20 mouse cellular contexts compared by ENCODE assay signal in the genomic region with DNA sequence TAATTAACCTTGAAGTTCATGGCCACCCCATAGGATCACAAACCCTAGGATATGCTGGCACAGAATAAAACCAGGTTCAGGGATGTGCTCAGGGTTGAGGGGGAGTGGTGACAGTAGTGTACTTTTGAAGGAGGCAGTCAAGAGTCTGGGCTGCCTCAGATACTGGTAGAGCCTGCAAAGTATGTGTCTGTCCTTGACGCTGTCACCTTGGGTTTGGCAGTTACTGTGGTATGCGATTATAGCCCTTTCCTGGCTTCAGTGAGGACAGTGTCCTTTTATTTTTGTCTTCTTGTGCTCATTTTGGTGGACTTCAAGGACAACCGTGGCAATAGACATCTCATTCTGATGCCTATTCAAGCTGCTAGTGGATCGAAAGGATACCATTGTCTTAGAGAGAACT.
DNase-seq lines count a peak whose midpoint lies in the region; ATAC-seq and TF ChIP-seq lines count a peak whose summit lies in the region.
"Had no signal": no experiment of that assay in that cellular context is flagged by ENCODE, and none has a peak within 500 bp of the region (broad histone marks: within the 10 kb centered on the region; RNA-seq: fewer than 3 reads in every experiment).

No protein-coding gene starts in this region.

- 62% methylated on average over 4 of the region's 4 CpGs for WGBS in heart, embryonic 11.5 days (ENCODE audit: insufficient replicate concordance)
- WGBS in liver, embryonic 16.5 days (ENCODE audit: insufficient replicate concordance): 64% methylated on average over 4 of the region's 4 CpGs
- 85% methylated on average over 4 of the region's 4 CpGs for WGBS in liver, embryonic 11.5 days
- WGBS in heart, embryonic 15.5 days: 63% methylated on average over 4 of the region's 4 CpGs
- 90% methylated on average over 4 of the region's 4 CpGs for WGBS in lung, postnatal 0 days

- H3K4me2 ChIP-seq in heart, embryonic 11.5 days: no peak overlapping the region
- no peak overlapping the region for H3K4me2 ChIP-seq in liver, embryonic 16.5 days (ENCODE audit: low read depth, low read length)
- no peak overlapping the region for H3K4me2 ChIP-seq in liver, embryonic 11.5 days
- H3K4me2 ChIP-seq in heart, embryonic 15.5 days: no peak overlapping the region
- H3K4me2 ChIP-seq in lung, postnatal 0 days (replicated peaks; ENCODE audit: low read depth, low read length): no peak overlapping the region
- H3K4me2 ChIP-seq: forebrain, embryonic 15.5 days; hindbrain, embryonic 15.5 days; midbrain, embryonic 13.5 days had no signal

- peak; percentile 92 for DNase-seq in heart, adult 11 months
- no peak for DNase-seq in liver, embryonic 11.5 days (ENCODE audit: low spot score)
- DNase-seq in spleen, adult 18-20 months: no peak
- no peak for DNase-seq in lung, postnatal 0 days (ENCODE audit: low spot score)
- DNase-seq: cerebellum, adult 11-12 months; cerebellum, postnatal 10 days; kidney, adult 9 months; kidney, postnatal 36 days; layer of hippocampus, adult 9-11 months; lung, adult 2 months had no signal

- H3K4me3 ChIP-seq in heart, embryonic 11.5 days (ENCODE audit: low read depth, low read length): no peak overlapping the region
- no peak overlapping the region for H3K4me3 ChIP-seq in liver, embryonic 16.5 days (ENCODE audit: low read depth, low read length)
- no peak overlapping the region for H3K4me3 ChIP-seq in liver, embryonic 11.5 days (ENCODE audit: low read depth, low read length)
- no peak overlapping the region for H3K4me3 ChIP-seq in heart, embryonic 15.5 days
- H3K4me3 ChIP-seq in lung, postnatal 0 days (ENCODE audit: low read depth, low read length): no peak overlapping the region
- H3K4me3 ChIP-seq: embryonic facial prominence, embryonic 10.5 days; forebrain, embryonic 15.5 days; hindbrain, embryonic 15.5 days; left cerebral cortex, adult 2 months; megakaryocyte, embryonic 14.5 days; midbrain, embryonic 13.5 days had no signal

- no peak for ATAC-seq in heart, embryonic 11.5 days (replicated peaks; ENCODE audit: insufficient number of reproducible peaks, low FRiP score, low TSS enrichment)
- ATAC-seq in liver, embryonic 16.5 days (ENCODE audit: low read depth): no peak
- no peak for ATAC-seq in liver, embryonic 11.5 days (replicated peaks; ENCODE audit: low FRiP score)
- ATAC-seq in heart, embryonic 15.5 days (replicated peaks; ENCODE audit: insufficient number of reproducible peaks, insufficient read depth, low FRiP score, low read depth): peak; percentile 81
- no peak for ATAC-seq in lung, postnatal 0 days
- ATAC-seq: CD4-positive, CD25-positive, alpha-beta regulatory T cell, adult 4 months; forebrain, embryonic 15.5 days; midbrain, embryonic 13.5 days had no signal

- no peak overlapping the region for H3K9ac ChIP-seq in heart, embryonic 11.5 days (ENCODE audit: low read depth, low read length)
- no peak overlapping the region for H3K9ac ChIP-seq in liver, embryonic 16.5 days (ENCODE audit: low read depth, low read length)
- H3K9ac ChIP-seq in liver, embryonic 11.5 days (ENCODE audit: low read depth, low read length): no peak overlapping the region
- no peak overlapping the region for H3K9ac ChIP-seq in heart, embryonic 15.5 days
- H3K9ac ChIP-seq in lung, postnatal 0 days (replicated peaks; ENCODE audit: low read depth): no peak overlapping the region
- H3K9ac ChIP-seq: forebrain, embryonic 15.5 days; hindbrain, embryonic 15.5 days; midbrain, embryonic 13.5 days had no signal

- no peak for TF ChIP-seq CTCF in lung, postnatal 0 days (IDR thresholded peaks at IDR 0.05)

- no peak overlapping the region for H3K27ac ChIP-seq in heart, embryonic 11.5 days (ENCODE audit: low read depth, low read length)
- peak overlapping the region; percentile 33; the same call in 1 of the 2 replicates for H3K27ac ChIP-seq in liver, embryonic 16.5 days (ENCODE audit: low read length)
- H3K27ac ChIP-seq in liver, embryonic 11.5 days (ENCODE audit: low read depth, low read length): no peak overlapping the region
- H3K27ac ChIP-seq in heart, embryonic 15.5 days: peak overlapping the region; percentile 35
- H3K27ac ChIP-seq in lung, postnatal 0 days (ENCODE audit: low read length): no peak overlapping the region
- H3K27ac ChIP-seq: embryonic facial prominence, embryonic 10.5 days; forebrain, embryonic 15.5 days; hindbrain, embryonic 15.5 days; left cerebral cortex, adult 2 months; midbrain, embryonic 13.5 days had no signal

- no peak for TF ChIP-seq EP300 in lung, postnatal 0 days (IDR thresholded peaks at IDR 0.05)

- H3K27me3 ChIP-seq in heart, embryonic 11.5 days (ENCODE audit: control insufficient read depth, insufficient read depth, low read length): no peaks in the 10 kb centered on the region
- no peaks in the 10 kb centered on the region for H3K27me3 ChIP-seq in liver, embryonic 16.5 days (ENCODE audit: control insufficient read depth, insufficient read depth, low read depth, low read length)
- H3K27me3 ChIP-seq in liver, embryonic 11.5 days (replicated peaks; ENCODE audit: control insufficient read depth, insufficient read depth, low read length): no peaks in the 10 kb centered on the region
- H3K27me3 ChIP-seq in heart, embryonic 15.5 days: no peaks in the 10 kb centered on the region
- H3K27me3 ChIP-seq in lung, postnatal 0 days (replicated peaks; ENCODE audit: insufficient read depth, low read length): no peaks in the 10 kb centered on the region
- H3K27me3 ChIP-seq: forebrain, embryonic 15.5 days; hindbrain, embryonic 15.5 days; megakaryocyte, embryonic 14.5 days; midbrain, embryonic 13.5 days had no signal

- H3K36me3 ChIP-seq in heart, embryonic 11.5 days (ENCODE audit: control insufficient read depth, insufficient read depth, low read length): no peaks in the 10 kb centered on the region
- H3K36me3 ChIP-seq in liver, embryonic 16.5 days (ENCODE audit: control insufficient read depth, insufficient read depth): no peaks in the 10 kb centered on the region
- H3K36me3 ChIP-seq in liver, embryonic 11.5 days (ENCODE audit: control insufficient read depth, insufficient read depth, low read length): no peaks in the 10 kb centered on the region
- no peaks in the 10 kb centered on the region for H3K36me3 ChIP-seq in heart, embryonic 15.5 days
- H3K36me3 ChIP-seq in lung, postnatal 0 days (ENCODE audit: insufficient read depth, low read length): no peaks in the 10 kb centered on the region
- H3K36me3 ChIP-seq: embryonic facial prominence, embryonic 10.5 days; forebrain, embryonic 15.5 days; hindbrain, embryonic 15.5 days; midbrain, embryonic 13.5 days had no signal

- no peaks in the 10 kb centered on the region for H3K9me3 ChIP-seq in heart, embryonic 11.5 days (replicated peaks; ENCODE audit: control insufficient read depth, low read length)
- H3K9me3 ChIP-seq in liver, embryonic 16.5 days (replicated peaks; ENCODE audit: control insufficient read depth, low read length): no peaks in the 10 kb centered on the region
- no peaks in the 10 kb centered on the region for H3K9me3 ChIP-seq in liver, embryonic 11.5 days (ENCODE audit: control insufficient read depth, low read length)
- H3K9me3 ChIP-seq in heart, embryonic 15.5 days (replicated peaks): no peaks in the 10 kb centered on the region
- no peaks in the 10 kb centered on the region for H3K9me3 ChIP-seq in lung, postnatal 0 days (ENCODE audit: low read length)
- H3K9me3 ChIP-seq: embryonic facial prominence, embryonic 10.5 days; forebrain, embryonic 15.5 days; hindbrain, embryonic 15.5 days; midbrain, embryonic 13.5 days had no signal

- H3K4me1 ChIP-seq in heart, embryonic 11.5 days (ENCODE audit: control insufficient read depth, insufficient read depth, low read length): 0 out of 2 replicates have a peak, but pooled peaks cover 6% of the 10 kb centered on the region
- H3K4me1 ChIP-seq in liver, embryonic 16.5 days (ENCODE audit: control insufficient read depth, low read depth, low read length): no peaks in the 10 kb centered on the region
- no peaks in the 10 kb centered on the region for H3K4me1 ChIP-seq in liver, embryonic 11.5 days (replicated peaks; ENCODE audit: control insufficient read depth, insufficient read depth, low read length)
- peaks cover under 1% of the 10 kb centered on the region for H3K4me1 ChIP-seq in heart, embryonic 15.5 days (replicated peaks)
- no peaks in the 10 kb centered on the region for H3K4me1 ChIP-seq in lung, postnatal 0 days (ENCODE audit: insufficient read depth, low read depth, low read length)
- H3K4me1 ChIP-seq: hindbrain, embryonic 15.5 days; megakaryocyte, embryonic 14.5 days had no signal

Comparison
In these comparisons a context has a peak if more than half of its experiments do, and no peak if none do; other contexts are left out.
1. H3K27ac ChIP-seq: peak in liver, embryonic 16.5 days (single experiment) and heart, embryonic 15.5 days (single experiment); none in heart, embryonic 11.5 days (single experiment), liver, embryonic 11.5 days (single experiment) and lung, postnatal 0 days (single experiment).